Mouse (Mus musculus) frontal cortex, postnatal 36 days (tissue): Measurements from ENCODE around the gene Cmas.

Experiments used
- DNase-seq, 2 experiments: peaks; one replicate each; pipeline ENCODE4 v3.0.0; 2022; ENCODE audit warnings: low spot score in 2 of 2

The Cmas gene

DNA sequence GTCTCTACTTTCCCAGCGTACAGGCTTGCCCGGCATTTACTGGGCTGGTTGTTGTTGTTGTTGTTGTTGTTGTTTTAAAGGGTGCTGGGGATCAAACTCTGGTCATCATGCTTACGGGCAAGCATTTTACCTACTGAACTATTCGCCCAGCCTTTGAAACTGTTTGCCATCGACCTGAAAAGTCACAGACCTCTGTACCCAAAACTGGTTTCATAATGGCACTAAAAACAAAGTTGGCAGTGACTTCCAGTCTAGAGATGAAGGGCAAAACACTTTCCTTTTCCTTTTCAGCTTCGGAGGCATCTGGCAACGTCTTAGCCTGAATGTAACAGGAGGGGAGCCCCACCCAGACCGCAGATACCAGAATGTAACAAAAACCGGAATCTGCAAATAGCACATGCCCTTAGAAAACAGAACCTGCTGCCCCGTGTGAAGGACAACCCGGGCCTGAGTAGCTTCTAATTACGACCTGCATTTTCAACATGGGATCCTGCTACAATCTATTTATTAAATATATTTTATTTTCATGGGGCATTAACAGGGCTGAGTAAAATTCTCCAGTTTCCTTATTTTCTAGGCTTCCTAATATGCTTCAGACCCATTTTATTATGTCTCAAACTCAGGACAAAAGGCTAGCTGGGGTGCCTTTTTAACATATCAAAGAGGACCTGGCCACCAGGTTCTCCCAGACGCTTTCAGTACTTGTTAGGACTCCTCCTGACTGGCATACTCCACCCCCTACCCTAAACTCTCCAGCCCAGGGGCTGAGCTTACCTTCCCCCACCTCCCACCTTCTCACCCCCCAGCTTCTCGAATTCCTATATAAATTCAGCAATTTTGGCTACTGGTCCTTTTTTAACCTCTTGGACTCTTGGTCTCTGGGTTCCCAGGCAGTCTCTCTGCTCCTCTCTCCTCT lies 3.9 kb upstream of the Cmas start:
- no peak for DNase-seq

DNA sequence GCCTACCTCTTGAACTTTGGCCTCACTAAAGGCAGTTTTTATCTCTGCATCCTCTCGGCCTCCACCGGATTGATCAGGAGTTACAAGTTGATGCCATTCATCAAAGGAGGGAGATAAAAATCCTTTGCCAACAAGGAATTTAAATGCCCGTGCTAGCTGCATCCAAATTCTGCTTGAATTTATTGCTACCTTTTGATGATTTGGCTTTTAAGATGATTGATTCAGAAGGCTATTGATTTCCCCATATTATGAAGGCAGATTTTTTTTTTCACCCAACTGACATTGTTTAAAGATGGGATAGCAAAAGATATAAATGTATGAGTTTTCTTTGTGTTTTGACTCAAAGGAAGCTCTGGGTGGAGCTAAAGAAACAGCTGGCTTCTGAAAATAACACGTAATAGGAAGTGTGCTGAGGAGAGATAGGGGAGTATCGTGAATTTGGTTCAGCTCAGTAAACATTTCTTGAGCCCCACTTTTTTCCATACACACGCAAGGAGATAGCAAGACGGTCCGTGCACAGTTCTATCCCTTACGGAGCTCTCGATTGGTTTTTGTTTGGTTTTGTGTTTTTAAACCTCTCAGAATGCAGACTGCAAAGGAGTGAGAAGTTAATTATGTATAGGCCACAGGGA lies 964 bp downstream of the Cmas start:
- no peak for DNase-seq

GRCm38 (mm10) chr6:142757976-142758375 lies 1.5 kb downstream of the Cmas start:
- no peak for DNase-seq

GRCm38 (mm10) chr6:142758562-142758961 lies 2.1 kb downstream of the Cmas start:
- DNase-seq: no peak

DNA sequence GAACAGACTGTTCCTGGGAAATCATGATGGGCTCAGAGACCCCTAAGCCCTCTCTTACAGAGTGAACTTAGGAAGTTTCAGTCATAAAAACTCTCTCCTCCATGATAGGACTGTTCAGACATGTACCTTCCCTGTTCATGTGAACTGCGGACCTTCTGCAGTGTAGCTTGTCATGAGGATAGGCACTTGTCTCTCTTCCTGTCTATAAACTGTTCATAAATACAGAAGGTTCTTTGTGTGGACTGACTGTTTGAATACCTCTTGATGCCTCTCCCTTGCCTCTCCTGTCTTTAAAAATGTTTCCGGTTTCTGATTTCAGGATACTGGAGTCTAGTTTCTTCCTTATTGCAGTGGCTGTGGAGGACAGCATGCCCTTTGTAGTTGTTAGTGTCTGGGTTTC lies 3.1 kb downstream of the Cmas start:
- DNase-seq: no peak

DNA sequence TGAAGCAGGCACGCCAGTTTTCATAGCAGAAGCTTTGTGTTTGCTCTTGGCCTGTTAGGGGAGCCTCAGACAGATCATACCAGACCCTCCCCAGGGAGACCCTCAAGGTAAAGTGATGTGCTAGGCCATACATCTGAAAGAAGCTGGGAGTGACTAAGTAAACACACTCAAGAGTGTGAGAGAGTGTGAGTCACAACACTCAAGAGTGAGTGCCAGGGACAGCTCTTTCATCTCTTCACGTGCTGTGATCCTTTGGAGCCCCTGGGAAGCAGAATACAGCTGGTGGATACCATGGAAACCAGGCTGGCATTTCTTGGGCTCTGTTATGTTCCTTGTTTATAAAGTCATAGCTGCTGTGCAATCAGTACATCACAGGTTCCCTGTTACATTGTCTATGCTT lies 8.4 kb downstream of the Cmas start:
- no peak for DNase-seq

GRCm38 (mm10) chr6:142767305-142767704 lies 10.8 kb downstream of the Cmas start:
- DNase-seq: no peak

DNA sequence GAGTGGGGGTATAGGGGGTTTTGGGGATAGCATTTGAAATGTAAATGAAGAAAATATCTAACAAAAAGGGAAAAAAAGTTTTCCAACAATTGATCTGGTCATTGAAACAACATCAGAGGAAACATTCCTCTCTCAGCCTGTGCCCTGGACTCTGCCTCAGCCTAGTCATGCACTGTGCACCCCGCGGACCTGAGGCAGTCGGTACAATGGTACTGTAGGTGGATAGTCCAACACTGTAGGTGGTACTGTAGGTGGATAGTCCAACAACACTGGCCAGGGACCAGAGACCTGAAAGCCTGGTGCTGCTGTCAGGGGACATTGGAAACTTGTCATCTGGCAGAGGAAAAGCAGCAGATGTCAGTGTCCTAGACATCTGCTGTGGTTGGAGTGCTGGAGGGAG lies 13.4 kb downstream of the Cmas start:
- no peak for DNase-seq

DNA sequence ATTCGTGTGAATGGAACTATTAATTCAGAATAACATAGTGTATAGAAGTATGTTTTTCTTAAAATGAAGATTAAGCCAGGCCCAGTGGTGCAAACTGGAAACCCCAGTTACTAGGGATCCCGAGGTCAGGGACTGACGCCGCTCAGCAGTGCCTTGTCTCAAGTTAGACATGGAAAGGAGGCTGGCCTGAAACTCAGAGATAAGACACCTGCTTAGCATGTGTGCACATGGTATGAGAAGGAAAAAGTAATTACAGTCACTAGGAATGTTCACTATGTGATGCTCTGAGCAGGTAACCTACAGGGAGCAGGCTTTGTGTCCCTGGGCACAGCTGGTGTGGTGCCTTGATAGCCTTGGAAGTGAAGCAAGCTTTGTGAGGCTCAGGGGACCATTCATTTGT lies 15.2 kb downstream of the Cmas start:
- DNase-seq: no peak

DNA sequence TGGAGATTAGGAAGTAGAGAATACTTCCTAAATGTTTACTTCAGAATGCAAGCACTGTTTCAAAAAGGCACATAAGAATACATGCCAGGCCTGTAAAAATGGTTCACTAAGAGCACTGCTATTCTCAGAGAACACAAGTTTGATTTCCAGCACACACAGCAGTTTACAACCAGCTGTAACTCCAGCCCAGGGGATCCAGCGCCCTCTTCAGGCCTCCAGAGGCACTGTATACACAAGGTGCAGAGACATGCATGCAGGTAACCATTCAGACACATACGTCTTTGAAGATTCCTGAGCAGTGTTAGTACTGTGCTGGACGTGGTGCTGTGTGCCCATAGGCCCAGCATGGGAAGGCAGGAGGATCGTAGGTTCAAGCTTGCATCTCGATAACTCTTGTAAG lies 17.1 kb downstream of the Cmas start:
- DNase-seq: no peak

- no peak for DNase-seq
Measured at GRCm38 (mm10) chr6:142776935-142777334, 20.4 kb downstream of the Cmas start.

GRCm38 (mm10) chr6:142779045-142779811 lies 22.7 kb downstream of the Cmas start:
- peak; percentile 35 to 60 for DNase-seq

DNA sequence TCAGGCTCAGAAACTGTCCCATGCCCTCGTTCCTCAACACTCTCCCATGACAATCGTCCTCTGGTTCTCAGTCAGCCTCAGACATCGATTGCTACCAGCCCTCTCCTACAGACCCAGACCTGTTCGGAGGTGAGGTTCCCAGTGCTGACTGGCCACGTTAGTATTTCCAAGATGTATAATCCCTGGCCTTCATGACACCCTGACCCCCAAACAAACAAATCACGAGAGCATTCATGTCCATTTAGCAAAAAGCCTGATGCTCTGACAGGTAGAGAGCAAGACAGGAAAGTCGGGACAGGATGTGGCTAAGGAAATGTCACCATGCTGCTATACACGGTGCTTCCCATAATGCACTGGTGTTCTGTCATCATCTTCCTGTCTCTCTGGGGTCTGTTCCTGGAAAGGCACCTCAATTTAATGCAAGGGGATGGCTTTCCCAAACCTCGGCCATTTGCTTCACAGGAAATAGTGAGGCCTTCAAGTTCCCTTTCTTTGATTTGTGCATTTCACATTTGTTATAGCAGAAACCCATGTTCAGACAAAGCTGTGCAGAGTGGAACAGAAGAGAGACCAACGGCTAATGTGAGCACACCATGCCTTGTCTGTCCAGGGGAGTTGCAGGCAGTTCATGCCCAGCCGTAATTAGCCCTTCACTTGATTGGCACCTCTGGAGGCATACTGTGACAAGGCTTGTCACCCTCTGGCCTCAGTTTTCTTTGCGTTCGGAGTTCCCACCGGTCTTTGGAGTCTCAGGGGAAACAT lies 23.5 kb downstream of the Cmas start:
- DNase-seq: no peak

DNA sequence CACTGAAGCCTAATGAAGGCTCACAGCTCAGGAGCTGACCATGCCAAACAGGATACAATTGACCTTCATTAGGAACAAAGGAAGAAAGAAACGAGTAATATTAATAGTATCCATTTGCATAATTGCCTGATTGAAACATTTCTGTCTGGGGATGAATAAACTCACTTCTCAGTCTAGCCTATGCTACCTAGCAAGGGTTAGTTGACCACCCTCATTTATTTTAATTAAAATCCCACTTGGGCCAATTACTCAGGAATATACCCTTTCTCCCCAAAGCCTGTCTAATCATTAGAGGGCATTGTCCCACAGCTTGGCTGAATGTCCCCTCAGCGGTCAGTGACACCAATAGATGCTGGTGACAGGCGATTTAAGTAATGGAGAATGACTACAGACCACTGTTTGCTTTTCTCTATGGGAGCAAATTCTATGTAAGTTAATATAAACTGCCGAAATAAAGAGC lies 24.1 kb downstream of the Cmas start:
- DNase-seq: no peak

- no peak for DNase-seq
Measured at GRCm38 (mm10) chr6:142781286-142781685, 24.8 kb downstream of the Cmas start.

DNA sequence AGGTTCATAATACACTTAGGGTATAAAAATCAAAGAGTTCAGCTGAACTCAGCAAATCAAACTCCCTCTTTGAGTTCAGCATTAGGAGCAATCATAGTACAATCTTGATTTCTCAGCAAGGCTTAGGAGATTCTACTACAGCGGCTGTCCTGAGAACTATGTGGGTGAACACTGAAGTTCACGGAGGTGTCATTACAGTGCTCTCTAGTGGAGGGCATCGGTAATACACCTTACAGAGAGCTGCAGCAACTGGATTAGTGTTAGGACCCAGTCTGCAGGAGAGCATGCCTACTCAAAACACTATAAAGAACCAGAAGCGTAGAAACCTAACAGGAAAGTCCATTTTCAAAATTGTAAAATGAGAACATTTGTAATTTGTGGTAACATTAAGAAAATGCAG lies 28.9 kb downstream of the Cmas start:
- DNase-seq: no peak

GRCm38 (mm10) chr6:142786106-142786505 lies 29.6 kb downstream of the Cmas start:
- DNase-seq: no peak

DNA sequence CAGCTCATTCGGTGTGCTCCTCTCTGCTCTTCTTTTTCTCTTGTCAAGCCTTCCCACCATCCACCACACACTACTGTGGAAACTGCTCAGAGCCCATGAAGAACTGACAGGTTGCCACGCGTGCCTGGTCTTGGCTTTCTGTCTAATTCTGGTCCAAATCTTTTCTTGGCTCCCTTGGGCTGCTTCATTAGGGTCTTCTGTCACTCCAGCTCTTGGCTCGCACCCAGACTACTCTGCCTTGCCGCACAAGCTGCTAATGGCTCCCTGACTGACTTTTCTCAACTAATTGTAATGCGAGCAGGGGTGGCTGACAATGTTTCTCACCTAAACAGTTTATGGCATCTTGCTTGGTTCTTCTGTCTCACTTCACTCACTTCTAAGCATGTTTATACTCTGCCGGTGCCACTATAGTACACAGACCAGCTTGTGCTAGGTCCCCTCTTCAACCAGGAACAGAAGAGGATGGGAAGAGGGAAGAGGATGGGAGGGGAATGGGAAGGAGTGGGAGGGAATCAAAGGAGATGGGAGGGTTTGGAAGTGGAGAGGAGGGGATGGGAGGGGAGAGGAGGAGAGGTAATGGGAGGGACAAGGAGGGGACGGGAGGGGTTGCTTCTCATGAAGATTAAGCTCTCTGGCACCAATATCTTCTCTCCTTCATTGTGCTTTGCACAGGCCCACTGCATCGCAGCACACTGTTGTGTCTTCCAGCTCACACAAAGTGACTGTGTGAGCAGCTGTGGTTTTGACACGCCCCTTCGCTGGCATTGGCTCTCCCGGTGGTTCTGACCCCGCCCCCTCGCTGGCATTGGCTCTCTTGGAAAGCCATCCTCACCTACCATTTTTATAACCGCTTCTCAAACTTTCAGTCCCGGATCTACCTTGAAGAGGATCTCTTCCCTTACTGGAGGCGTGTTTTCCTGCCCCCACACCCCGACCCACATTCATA lies 31.8 kb downstream of the Cmas start:
- DNase-seq: peak in 1 of 2 experiments; percentile 33

DNA sequence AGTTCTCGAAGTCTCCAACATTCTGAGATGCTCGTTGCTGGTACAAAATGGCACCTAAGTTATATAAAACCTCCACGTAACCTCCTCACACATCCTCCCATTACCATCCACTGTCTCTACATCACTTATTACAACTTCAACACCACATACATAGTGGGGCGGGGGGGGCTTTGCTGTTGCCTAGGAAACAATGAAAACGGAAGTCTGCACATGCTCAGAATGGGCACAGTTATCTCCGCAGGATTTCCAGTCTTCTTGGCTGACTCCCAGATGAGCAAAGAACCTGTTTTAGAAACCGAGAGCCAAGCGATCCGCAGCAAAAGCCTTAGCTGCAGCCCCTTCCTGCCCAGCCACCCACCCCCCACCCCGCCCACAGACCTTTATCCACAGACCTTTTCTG lies 33.2 kb downstream of the Cmas start:
- no peak for DNase-seq

DNA sequence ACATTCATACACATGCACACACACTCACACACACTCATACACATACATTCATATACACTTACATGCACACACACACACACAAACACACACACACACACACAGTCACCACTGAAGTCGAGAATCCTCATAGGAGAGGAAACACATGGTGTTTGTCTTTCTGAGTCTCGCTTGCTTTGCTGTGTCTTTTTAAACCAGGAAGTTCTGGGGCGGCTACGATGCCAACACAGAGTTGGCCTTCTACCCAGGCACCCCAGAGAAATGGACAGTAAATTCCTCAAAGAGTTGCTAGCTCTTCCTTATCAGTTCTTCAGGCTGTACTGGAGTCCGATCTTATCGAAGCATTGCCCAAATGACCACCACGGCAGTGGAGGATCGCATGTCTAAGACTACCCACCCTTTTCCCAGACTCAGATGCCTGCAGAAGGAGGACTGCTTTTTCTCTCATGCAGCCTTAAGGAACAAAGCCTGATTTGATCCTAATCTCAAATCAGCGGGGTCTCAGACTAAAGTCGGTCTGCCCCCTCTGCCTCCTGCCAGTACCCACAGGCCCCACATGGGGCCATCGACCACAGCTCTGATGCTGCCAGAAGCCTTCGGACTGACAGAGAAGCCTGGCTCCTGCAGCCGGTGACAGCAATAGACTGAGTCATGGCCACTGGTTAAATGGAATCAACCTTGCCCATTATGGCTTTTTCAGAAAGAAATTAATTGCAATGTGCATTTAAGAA lies 35.9 kb downstream of the Cmas start:
- DNase-seq: no peak
